Mouse (Mus musculus) cerebellum, adult 2 months (tissue): Measurements from ENCODE around the gene Med1. TPM values are rescaled to one million over a fixed set of nuclear protein-coding genes. Genes with fewer than 3 reads are reported as not detected.

Source experiments
- DNase-seq, 2 experiments: peaks; one replicate each; pipeline ENCODE4 v3.0.0; 2021
- H3K27ac ChIP-seq: fragments of 200-500 bp; 2 replicates; pipeline ENCODE4 v1.5.1; 2012; ENCODE audit warnings: low read length, control low read depth, inconsistent platforms; ENCODE audit not compliant: insufficient read depth
- H3K27me3 ChIP-seq: fragments of 200-500 bp; 2 replicates; pipeline ENCODE4 v1.6.1; 2012; ENCODE audit warnings: inconsistent platforms, mild to moderate bottlenecking, low read length, moderate library complexity; ENCODE audit not compliant: control insufficient read depth, insufficient read depth
- H3K4me1 ChIP-seq: fragments of 200-500 bp; 2 replicates; pipeline ENCODE4 v1.6.1; 2011; ENCODE audit warnings: low read length; ENCODE audit not compliant: control insufficient read depth, insufficient read depth
- H3K4me3 ChIP-seq: fragments of 200-500 bp; replicated peaks from 2 replicates; pipeline ENCODE3; 2011; ENCODE audit warnings: mild to moderate bottlenecking, low read depth, low read length, control low read depth; ENCODE audit not compliant: insufficient read depth
- CTCF ChIP-seq: fragments of 200-500 bp; IDR thresholded peaks from 2 replicates; pipeline ENCODE4 v1.5.1; 2011; ENCODE audit warnings: low read depth, mild to moderate bottlenecking, control low read depth, low read length, moderate library complexity, borderline replicate concordance; ENCODE audit not compliant: insufficient read depth
- POLR2A ChIP-seq: fragments of 200-500 bp; IDR thresholded peaks from 2 replicates; pipeline ENCODE4 v1.6.1; 2011; ENCODE audit warnings: low read length, control low read depth, borderline replicate concordance; ENCODE audit not compliant: insufficient read depth
- WGBS: fragments of 180-500 bp; shearing (Covaris S2); methylation state at CpG from one replicate; pipeline ENCODE4 v1.1.7; 2018; 5-methylcytosine and 5-hydroxymethylcytosine counted together
- polyA plus RNA-seq: library from polyadenylated mRNA; depleted of rRNA; stranded (reverse); fragments of >200 nt; gene quantifications from 2 replicates; pipeline ENCODE4 v1.2.3, GENCODE M21; 2012; rRNA removed

Gene Med1
- polyA plus RNA-seq, 1 experiment, result 27.0 TPM

DNA sequence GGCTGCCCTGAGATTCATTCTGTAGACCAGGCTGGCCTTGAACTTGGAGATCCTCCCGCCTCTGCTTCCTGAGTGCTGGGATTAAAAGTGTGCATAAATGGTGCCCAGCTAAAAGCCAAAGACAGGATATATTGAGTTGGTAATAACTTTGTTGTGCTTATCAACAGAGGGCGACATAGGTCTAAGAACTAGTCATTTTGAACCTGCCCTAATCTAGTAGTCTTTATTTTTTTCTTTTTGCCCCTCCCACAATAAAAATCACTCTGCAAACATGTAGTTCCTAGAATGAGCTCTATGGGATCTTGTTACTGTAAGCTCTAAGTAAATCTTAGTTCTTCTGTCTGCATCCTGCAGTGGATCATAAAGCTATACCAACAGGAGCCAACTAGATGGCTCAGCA is 50.5 kb downstream of the Med1 start:
- H3K4me1 ChIP-seq, result peaks cover 10% of the 10 kb centered on the region; the same call in 1 of the 2 replicates
- no peaks in the 10 kb centered on the region for H3K27me3 ChIP-seq
- WGBS, result 97% methylated on average over 2 of the region's 2 CpGs
- no peak for DNase-seq
- H3K27ac ChIP-seq, result no peak overlapping the region
- TF ChIP-seq CTCF, result no peak
- no peak for TF ChIP-seq POLR2A
- no peak overlapping the region for H3K4me3 ChIP-seq

DNA sequence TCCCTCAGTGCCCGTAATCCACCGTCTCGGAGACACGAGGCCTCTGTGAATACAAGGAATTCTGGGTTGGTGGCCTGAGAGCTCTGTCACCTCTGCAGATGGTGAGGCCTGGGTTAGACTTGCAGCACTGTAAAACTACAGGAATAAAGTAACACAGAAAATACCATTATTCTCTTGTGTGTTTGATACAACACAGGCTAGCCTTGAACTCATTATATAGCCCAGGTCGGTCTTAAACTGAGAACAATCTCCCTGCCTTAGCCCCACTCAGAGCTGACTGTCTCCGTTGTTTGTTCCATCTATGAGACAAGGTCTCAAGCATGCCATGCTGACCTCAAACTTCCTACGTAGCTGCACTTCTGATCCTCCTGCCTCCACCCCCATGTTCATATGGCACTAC is 54.2 kb downstream of the Med1 start:
- no peak for DNase-seq
- 47% methylated on average over 7 of the region's 7 CpGs for WGBS
- H3K4me1 ChIP-seq, result peaks cover 3% of the 10 kb centered on the region; the same call in 1 of the 2 replicates
- no peak overlapping the region for H3K4me3 ChIP-seq
- no peak overlapping the region for H3K27ac ChIP-seq
- TF ChIP-seq CTCF (no peak), POLR2A (no peak)
- no peaks in the 10 kb centered on the region for H3K27me3 ChIP-seq

DNA sequence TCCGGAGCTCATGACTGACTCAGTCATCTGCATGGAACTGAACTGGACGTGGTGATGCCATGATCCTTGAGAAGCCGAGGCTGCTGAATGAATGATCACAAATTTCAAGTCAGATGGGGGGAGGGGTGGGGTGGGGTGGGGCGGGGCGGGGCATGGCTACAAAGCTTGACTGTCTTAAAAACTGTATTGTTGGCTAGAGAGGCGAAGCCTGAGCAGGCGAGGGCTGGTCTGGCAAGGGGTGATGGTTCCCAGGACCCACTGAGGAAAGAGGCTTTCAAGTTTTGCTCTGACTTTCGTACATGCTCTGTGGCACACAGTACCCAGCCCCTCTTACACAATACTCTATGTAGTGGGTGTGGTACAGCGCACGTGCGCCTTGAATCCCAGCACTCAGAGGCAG is 55.3 kb downstream of the Med1 start:
- TF ChIP-seq CTCF (no peak), POLR2A (no peak)
- Histone ChIP-seq H3K4me1 (peaks cover 3% of the 10 kb centered on the region; the same call in 1 of the 2 replicates), H3K27ac (no peak overlapping the region), H3K27me3 (no peaks in the 10 kb centered on the region), H3K4me3 (no peak overlapping the region)
- WGBS, result 88% methylated on average over 11 of the region's 11 CpGs
- no peak for DNase-seq

DNA sequence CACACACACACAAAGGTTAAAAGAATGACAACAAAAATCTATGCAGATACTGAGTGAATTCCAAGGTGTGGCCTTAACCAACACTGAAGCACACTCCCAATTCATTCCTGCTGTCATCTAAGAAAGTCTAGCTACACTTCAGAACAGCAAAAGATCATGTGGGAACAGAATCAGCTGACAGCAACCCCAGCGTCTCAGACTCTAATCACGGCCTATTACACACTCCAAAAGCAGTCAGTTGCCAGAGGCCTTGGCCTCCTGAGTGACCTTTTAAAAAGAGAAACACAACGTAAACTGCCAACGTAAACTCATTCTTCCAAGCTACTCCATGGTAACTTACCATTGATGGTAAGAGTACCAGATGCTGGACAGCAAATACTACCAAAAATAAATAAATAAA is 58.1 kb downstream of the Med1 start:
- WGBS, result 61% methylated on average over 4 of the region's 4 CpGs
- Histone ChIP-seq H3K27me3 (no peaks in the 10 kb centered on the region), H3K4me1 (peaks cover 3% of the 10 kb centered on the region; the same call in 1 of the 2 replicates), H3K27ac (no peak overlapping the region), H3K4me3 (no peak overlapping the region)
- DNase-seq, result no peak
- no peak for TF ChIP-seq POLR2A
- no peak for TF ChIP-seq CTCF

DNA sequence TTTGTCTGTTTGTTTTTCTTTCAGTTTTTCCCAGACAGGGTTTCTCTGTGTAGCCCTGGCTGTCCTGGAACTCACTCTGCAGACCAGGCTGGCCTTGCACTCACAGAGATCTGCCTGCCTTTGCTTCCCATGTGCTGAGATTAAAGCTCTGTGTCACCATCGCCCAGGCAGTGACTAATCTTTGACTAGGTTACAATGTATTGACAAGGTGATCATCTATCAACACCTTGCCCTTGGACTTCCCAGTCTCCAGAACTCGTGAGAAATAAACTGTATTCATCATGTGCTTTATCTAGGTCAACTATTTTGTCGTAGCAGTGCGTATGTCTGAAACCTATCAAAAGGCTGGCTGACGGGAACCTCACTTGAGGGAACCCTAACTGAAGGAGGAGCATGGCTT is 69.7 kb downstream of the Med1 start:
- TF ChIP-seq CTCF (no peak), POLR2A (no peak)
- H3K27ac ChIP-seq, result no peak overlapping the region
- no peak overlapping the region for H3K4me3 ChIP-seq
- H3K4me1 ChIP-seq, result no peaks in the 10 kb centered on the region
- no peaks in the 10 kb centered on the region for H3K27me3 ChIP-seq
- no peak for DNase-seq
- 89% methylated on average over 5 of the region's 5 CpGs for WGBS

DNA sequence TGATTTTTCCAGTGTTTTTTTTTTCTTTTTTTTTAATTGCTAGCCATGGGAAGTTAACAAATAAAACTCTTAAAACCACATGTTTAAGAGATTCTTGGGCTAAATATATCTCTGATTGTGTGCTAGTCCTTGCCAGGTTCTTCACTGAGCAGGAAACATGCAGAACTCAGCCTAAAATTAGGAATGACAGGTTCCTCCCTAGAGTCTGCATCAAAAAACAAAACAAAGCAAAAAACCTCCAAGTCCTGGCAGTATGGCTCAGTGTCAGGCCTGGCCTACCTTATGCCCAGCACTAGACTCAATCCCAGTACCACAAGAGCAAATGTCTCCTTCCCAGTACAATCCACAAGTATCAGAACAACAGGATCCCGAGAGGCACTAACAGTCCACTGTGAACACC is 78.7 kb downstream of the Med1 start:
- no peak overlapping the region for H3K27ac ChIP-seq
- no peaks in the 10 kb centered on the region for H3K27me3 ChIP-seq
- DNase-seq, result no peak
- TF ChIP-seq POLR2A (no peak), CTCF (no peak)
- H3K4me3 ChIP-seq, result no peak overlapping the region
- 89% methylated on average over 1 of the region's 1 CpGs for WGBS
- H3K4me1 ChIP-seq, result no peaks in the 10 kb centered on the region

DNA sequence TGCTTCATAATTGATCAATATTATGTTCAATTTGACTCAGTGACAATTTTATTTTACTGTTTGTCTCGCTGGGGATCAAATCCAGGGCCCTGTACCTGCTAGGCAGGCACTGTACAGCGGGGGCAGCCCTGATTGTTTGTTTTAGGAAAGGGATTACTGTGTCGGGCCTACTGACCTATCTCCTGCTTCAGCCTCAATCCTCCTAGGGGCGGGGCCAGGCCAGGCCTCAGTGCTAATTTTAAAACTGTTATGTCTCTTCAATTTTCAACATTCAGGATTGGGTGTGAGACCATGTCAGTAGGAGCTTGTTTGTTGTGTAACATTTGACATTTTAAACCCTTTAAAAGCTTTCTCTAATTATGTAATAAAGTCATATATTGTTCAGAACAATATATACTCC is 79.6 kb downstream of the Med1 start:
- H3K27me3 ChIP-seq, result no peaks in the 10 kb centered on the region
- no peak overlapping the region for H3K4me3 ChIP-seq
- 79% methylated on average over 4 of the region's 4 CpGs for WGBS
- no peaks in the 10 kb centered on the region for H3K4me1 ChIP-seq
- no peak for DNase-seq
- TF ChIP-seq POLR2A (no peak), CTCF (no peak)
- no peak overlapping the region for H3K27ac ChIP-seq

DNA sequence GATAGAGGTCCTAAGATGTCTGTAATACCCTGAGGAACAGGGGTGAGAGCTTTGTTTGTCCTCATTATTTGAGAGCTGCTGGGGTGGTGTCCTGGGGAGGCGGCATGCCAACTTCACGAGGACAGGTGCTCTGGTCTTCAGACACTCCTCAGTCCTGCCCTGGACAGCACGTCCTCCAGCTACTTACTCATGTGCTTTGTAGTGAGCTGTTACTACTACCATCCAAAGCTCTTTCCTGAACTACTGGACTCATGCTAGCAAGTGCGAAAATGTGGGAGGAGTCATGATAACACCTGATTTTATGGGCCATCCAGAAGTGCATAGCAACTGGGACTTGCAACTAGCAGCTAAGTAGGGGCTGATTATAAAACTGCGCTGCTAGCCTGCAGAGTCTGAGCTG is 83.4 kb downstream of the Med1 start:
- Histone ChIP-seq H3K27me3 (no peaks in the 10 kb centered on the region), H3K4me1 (no peaks in the 10 kb centered on the region), H3K27ac (no peak overlapping the region), H3K4me3 (no peak overlapping the region)
- no peak for TF ChIP-seq CTCF
- no peak for TF ChIP-seq POLR2A
- 85% methylated on average over 5 of the region's 5 CpGs for WGBS
- no peak for DNase-seq

Other genes with a start within 250 kb of the Med1 start
- gene Plxdc1, start 206.8 kb downstream of the Med1 start, polyA plus RNA-seq, result 46.2 and 51.5 TPM in 2 replicates
- 2.0 and 2.2 TPM in 2 replicates for gene Arl5c, start 197.1 kb downstream of the Med1 start, polyA plus RNA-seq
- gene Cacnb1, start 170.3 kb downstream of the Med1 start, polyA plus RNA-seq, result 34.6 and 37.5 TPM in 2 replicates
- 746 and 786 TPM in 2 replicates for gene Rpl19, start 166.6 kb downstream of the Med1 start, polyA plus RNA-seq
- gene Stac2, start 139.8 kb downstream of the Med1 start, polyA plus RNA-seq, result 31.0 and 37.7 TPM in 2 replicates
- 23.0 and 25.1 TPM in 2 replicates for gene Fbxl20, start 42.9 kb downstream of the Med1 start, polyA plus RNA-seq
- gene Cdk12, start 9.8 kb upstream of the Med1 start, polyA plus RNA-seq, result 23.3 and 24.9 TPM in 2 replicates
- gene Neurod2, start 136.4 kb upstream of the Med1 start, polyA plus RNA-seq, result 57.4 and 68.4 TPM in 2 replicates
- 150 and 173 TPM in 2 replicates for gene Ppp1r1b, start 155.1 kb upstream of the Med1 start, polyA plus RNA-seq
- gene Stard3, start 165.1 kb upstream of the Med1 start, polyA plus RNA-seq, result 53.5 and 56.1 TPM in 2 replicates
- gene Tcap, start 190.5 kb upstream of the Med1 start, polyA plus RNA-seq, result 0.95 and 1.3 TPM in 2 replicates
- 0.26 and 0.40 TPM in 2 replicates for gene Pnmt, start 193.2 kb upstream of the Med1 start, polyA plus RNA-seq
- gene Pgap3, start 207.2 kb upstream of the Med1 start, polyA plus RNA-seq, result 13.2 and 14.1 TPM in 2 replicates
- 1.6 and 1.8 TPM in 2 replicates for gene Erbb2, start 219.2 kb upstream of the Med1 start, polyA plus RNA-seq
- gene Mien1, start 245.7 kb upstream of the Med1 start, polyA plus RNA-seq, result 182 and 183 TPM in 2 replicates